Mouse (Mus musculus) natural killer cell, adult 2 months (primary cell): ENCODE data around the gene Lrrc8c.

Experiments used
- DNase-seq, 2 experiments: peaks; one replicate each; pipeline ENCODE4 v3.0.0; 2022; ENCODE audit warnings: low spot score in 2 of 2

Gene Lrrc8c

DNA sequence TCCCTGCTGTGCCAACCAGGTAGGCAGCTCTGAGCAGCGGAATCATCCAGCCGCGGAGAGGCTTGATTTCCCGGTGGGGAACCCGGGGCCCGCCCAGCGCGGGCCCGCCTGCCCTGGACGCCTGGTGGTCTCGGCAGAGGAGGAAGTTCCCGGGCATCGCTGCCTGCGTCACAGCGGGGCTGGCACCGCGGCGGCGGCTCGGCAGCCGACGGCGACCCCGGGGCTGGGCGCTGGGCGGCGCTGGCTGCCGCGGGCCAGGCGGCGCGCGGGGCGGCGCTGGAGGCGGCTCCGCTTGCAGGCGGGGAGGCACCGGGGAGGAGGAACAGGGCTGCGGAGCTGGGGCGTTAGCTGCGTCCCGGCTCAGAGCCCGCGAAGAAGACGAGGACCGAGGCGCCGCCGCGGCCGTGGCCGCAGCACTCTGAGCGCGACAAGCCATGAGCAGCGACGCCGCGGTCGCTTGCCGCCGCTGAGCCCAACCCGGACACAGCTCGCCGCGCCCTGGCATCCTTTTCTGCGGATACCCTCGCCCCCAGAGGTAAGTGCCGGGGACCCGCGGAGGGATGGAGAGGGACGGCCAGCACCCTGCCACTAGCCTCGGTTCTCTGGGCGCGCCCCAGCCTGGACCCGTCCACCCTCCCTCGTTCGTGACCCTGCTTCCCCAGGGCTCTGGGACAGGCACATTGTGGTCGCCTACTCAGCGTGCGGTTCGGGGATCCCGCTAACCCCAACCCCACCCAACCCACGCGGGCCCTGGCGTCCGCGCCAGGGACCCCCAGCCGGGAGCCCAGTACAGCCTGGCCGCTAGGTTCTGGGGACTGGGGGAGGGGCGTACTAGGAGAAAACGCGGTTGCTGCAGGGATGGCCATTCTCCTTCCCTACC is at the start of gene Lrrc8c:
Gene Lrrc8c, plus strand, starts transcription at position 293 of the 880 bp plus-strand sequence.
- DNase-seq = peak; percentile 87 to 91

DNA sequence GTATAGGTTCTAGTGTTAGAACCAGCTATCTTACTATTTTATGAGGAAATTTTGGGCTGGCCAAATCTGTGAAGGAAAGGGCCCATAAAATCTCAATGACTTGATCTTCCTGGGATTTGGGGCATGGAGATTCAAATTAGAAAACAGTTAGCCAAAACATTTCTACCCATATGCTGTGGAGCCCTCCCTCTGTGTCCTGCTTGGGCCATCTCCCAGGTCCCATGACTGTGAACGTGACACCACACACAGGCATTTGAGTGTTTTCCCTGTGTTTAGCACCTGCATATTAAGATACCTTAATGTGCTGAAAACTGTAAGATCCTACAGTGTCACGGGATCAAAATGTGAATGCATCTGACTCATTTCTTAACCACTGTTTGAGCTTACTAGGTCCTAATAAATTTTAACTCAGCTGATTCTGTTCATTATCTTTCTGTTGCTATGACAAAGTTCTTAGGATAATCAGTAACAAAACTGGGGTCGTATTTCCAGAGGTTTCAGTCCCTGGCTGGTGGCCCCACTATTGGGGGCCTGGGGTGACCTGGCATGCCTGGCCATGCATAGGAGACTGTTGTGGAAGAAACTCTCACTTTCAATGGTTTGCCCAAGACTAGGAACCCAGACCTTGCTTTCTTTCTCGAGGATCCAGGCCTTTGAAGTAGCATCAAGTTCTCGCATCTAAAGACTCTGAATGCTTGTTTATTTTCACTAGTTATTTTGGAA is 46.0 kb upstream of the Lrrc8c start:
- DNase-seq = no peak

GRCm38 (mm10) chr5:105477527-105477926 is 41.7 kb upstream of the Lrrc8c start:
- DNase-seq = no peak

DNA sequence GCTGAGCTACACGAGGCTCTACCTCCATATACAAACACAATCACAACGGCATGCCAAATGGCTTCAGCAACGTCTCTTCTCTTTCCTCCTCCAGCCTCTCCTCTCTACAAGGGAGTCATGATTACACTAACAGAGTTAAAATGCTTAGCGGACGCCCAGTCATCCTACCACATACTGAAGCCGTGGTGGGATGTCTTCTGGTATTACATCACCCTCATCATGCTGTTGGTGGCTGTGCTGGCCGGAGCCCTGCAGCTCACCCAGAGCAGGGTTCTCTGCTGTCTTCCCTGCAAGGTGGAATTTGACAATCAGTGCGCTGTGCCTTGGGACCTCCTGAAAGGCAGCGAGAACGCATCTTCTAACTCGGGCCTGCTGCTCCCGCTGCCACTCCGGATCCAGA is 39.5 kb upstream of the Lrrc8c start:
- no peak for DNase-seq

DNA sequence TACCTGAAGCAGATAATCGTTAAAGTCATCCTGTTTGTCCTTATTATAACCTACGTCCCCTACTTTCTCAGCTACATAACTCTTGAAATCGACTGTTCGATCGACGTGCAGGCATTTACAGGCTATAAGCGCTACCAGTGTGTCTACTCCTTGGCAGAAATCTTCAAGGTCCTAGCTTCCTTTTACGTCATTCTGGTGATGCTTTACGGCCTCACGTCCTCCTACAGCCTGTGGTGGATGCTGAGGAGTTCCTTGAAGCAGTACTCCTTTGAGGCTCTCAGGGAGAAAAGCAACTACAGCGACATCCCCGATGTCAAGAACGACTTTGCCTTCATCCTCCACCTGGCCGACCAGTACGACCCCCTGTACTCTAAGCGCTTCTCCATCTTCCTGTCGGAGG is 38.6 kb upstream of the Lrrc8c start:
- no peak for DNase-seq

DNA sequence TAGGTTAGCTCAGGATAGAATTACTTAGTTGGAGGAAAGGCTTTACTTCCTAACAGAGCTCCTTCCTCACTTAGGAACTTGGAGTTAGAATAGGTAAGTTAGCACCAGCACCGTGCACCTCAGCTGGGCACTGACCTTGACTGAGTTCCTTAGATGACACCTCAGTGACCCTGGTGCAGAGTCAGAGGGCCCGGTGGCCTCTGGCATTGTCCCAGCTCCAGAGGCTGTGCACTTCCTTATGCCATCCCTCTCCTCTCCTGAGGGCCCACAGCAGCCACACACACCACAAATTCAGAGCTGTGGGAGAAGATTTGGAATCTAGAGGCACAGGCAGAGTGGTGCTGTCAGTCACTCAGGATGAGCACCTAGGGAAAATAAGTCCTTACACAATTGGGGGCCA is 35.6 kb upstream of the Lrrc8c start:
- DNase-seq = no peak

- DNase-seq = no peak
Observed at GRCm38 (mm10) chr5:105484247-105484646, 34.9 kb upstream of the Lrrc8c start.

GRCm38 (mm10) chr5:105484891-105485290 is 34.3 kb upstream of the Lrrc8c start:
- DNase-seq = no peak

DNA sequence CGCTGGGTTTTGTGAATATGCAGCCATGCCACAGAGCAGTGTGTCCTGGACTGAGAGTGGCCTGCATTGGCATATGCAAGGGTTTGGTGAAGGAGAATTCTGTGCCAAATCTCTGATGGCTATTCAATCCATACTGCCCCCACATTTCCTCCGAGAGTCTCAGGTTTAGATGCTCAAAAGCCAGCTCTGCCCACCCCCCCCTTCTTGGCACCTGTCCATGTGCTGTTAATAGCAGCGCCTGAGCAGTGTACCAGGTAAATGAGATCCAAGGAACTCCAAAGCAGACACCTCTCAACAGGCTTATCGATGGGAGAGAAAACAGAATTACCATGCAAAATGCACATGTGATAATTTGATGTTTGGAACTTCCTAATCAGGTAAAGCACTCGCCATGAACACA is 29.0 kb upstream of the Lrrc8c start:
- DNase-seq = no peak

- DNase-seq = no peak
Observed at GRCm38 (mm10) chr5:105491389-105491788, 27.8 kb upstream of the Lrrc8c start.

DNA sequence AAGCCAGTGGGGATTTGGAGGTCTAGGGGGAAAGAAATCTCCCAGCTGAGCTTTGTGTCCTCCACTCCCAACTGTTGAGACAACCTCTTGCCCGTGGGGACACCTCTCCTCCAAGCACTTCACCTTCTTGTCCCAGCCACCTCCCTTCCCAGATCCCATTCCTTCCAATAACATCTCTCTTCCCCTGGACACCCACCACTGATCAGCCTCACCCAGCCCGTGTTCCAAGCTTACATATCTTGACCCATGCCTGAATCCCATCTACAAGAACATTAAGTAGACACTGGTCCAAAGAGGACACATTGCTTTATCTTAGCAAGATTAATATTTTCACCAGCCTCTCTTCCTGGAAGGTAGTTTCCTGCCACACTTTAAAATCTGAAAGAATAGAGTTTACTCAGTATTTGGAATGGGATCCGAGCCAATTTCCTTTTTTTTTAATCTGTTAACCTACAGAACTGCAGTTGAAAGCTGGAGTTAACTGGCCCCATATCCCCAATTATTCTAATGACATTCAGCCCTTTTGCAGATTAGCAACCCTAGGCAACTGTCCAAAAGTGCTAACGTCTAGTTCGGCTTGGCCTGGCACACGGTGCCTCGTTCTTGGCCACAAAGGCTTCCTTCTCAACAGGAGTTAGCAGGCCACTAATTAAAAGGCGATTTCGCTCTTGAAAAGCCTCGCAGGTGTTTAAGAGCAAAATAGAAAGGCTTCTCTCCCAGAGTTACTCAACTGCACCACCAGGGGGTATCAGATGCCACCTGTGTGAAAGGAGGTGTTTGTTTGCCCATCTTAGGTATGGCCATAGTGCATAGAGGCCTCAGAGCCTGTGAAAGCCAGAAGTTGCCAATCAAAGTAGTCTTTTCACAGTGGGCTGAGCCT is 26.6 kb upstream of the Lrrc8c start:
- DNase-seq = peak; percentile 64 to 68

DNA sequence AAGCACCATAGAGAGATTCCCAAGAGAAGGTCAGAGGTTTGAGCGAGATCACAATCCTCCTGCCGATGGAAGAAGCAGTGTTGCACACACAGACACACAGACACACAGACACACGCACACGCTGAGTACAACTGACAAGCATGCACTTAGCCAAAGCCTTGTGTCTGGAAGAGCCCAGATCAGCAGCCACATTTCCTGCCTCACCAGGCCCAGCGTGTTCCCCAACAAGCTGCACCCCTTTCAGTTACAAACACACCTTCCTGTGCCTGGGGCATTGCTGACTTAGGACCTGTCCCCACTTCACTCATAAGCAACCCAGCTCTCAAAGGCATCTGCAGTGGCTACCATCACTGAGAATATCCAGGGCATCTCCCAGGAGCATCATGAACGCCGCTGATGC is 25.8 kb upstream of the Lrrc8c start:
- no peak for DNase-seq

DNA sequence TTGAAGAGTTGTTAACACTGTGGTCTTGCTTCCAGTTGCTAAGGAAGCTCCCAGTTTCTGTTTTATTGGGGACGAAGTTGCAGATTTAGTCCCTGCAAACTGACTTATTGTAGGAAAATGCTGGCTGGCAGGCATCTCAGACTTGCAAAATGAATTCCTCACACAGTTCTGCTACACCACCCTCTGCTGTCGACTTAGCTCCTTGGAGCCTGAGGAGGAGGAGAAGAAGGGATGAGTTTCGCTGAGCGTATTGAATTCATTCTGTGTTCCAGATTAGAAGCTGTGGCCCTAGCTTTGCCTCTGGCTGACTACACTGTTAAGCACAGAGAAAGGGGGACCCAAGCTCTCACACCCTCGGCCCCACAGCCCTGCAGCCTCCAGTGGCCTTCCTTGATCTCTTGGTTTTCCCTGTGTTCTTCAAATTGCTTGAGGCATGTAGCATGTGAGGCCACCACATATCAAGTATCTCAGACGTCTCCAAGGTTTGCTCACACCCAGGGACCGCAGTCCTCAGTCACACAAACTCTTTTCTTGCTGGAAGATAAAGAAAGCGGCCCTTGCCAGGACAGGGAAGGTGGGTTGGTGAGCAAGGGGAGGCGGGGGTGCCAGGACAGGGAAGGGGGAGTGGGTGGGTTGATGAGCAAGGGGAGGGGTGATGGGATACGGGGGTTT is 24.8 kb upstream of the Lrrc8c start:
- DNase-seq = no peak

GRCm38 (mm10) chr5:105494918-105495901 is 24.0 kb upstream of the Lrrc8c start:
- DNase-seq = peak; percentile 87 to 93

- DNase-seq = no peak
Observed at GRCm38 (mm10) chr5:105496133-105496532, 23.1 kb upstream of the Lrrc8c start.

DNA sequence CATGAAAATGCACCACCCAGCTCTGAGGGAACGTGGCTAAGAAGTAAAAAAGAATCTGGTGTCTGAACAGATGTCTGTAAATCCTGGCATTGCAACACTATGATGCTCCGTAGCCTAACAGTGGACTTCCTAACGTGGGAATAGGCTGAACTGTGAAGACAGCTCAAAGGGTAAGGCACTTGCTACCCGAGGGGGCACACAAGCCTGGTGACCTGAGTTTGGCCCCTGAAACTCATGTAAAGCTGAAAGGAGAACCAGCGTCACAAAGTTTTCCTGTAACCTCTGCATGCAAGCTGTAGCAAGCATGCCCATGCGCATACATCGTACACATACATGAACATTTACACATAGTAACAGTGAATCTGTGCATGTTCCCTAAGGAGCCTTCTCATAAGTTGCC is 22.6 kb upstream of the Lrrc8c start:
- no peak for DNase-seq

- DNase-seq = no peak
Observed at GRCm38 (mm10) chr5:105498429-105499000, 20.7 kb upstream of the Lrrc8c start.

GRCm38 (mm10) chr5:105499396-105499795 is 19.8 kb upstream of the Lrrc8c start:
- DNase-seq = peak; percentile 73 to 75

DNA sequence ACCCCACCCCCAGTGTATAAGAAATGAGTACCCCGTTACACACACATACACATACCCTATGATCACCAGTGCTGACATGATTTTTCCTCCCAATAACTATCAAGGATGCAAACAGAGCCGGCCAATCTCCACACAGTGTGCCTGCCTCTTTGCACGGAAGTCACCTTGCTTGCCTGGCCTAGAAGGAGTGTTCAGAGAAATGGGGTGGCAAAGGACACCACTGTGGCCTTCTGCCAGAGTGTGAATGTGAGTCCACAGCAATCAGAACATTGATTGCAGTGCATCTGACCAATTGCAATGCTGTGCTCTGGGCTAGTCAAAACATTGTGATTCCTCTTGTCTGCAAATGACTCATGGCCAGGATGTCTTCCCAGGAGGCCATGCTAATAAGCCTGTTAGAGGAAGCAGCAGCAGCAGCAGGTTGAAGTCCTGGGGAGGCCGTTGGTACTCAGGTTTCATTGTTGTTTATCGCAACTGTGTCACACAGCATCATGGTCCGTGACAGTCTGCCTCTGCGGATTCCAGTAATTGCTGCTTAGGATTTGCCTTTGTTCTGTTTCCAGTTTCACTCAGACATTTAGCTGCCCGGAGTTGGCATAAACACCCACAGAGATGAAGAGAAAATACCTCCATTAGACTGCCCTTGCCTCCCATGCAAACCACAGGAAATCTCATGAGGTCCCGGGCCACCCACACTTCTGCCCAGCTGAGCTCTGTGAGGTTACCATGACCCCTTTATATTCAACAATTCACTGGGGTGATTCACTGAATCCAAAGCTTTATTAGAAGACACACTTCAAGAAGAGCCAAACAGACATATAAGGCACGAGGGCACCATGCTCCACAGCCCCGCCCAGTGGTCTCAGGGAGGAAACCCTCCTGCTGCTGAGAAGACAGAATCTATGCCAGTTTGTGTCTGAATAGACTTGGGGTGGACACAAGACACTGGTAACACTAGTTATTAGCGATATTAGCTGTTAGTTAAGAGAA is 18.8 kb upstream of the Lrrc8c start:
- peak; percentile 75 to 82 for DNase-seq
